Mouse (Mus musculus) MEL (cell line): Measurements from ENCODE around the gene Suox. TPM values are rescaled to one million over a fixed set of nuclear protein-coding genes. Genes with fewer than 3 reads are reported as not detected.

Experiments
- DNase-seq: peaks from one replicate; pipeline ENCODE4 v3.0.0; 2011; ENCODE audit warnings: low read depth, low spot score
- H3K27ac ChIP-seq: 2 replicates; pipeline ENCODE4 v1.5.1; 2012; ENCODE audit warnings: low read depth, mild to moderate bottlenecking, control low read depth, low read length, moderate library complexity; ENCODE audit not compliant: control insufficient read depth
- H3K27me3 ChIP-seq, 2 experiments: fragments of 150-350 bp in 1 of 2; sonication (generic) in 1 of 2; 2 replicates each; pipeline ENCODE4 v1.6.1; 2012; ENCODE audit warnings: low read length in 2 of 2, mild to moderate bottlenecking in 2 of 2, improper control_type of control experiment in 1 of 2, moderate library complexity in 1 of 2; ENCODE audit not compliant: insufficient read depth in 2 of 2, control insufficient read depth in 1 of 2
- H3K36me3 ChIP-seq, 2 experiments: 2 replicates each; pipeline ENCODE4 v1.6.1; 2012 to 2014; ENCODE audit warnings: low read length in 2 of 2, improper control_type of control experiment in 1 of 2, inconsistent platforms in 1 of 2, mild to moderate bottlenecking in 1 of 2; ENCODE audit not compliant: insufficient read depth in 2 of 2, control insufficient read depth in 1 of 2
- H3K4me1 ChIP-seq, 2 experiments: fragments of 150-350 bp in 1 of 2; sonication (generic) in 1 of 2; 2 replicates each; pipeline ENCODE4 v1.6.1; 2012; ENCODE audit warnings: low read length in 2 of 2, improper control_type of control experiment in 1 of 2, mild to moderate bottlenecking in 1 of 2; ENCODE audit not compliant: insufficient read depth in 2 of 2, control insufficient read depth in 1 of 2
- H3K4me3 ChIP-seq, 2 experiments: fragments of 150-350 bp in 1 of 2; sonication (generic) in 1 of 2; 2 replicates each; pipeline ENCODE4 v1.5.1; 2012; ENCODE audit warnings: low read depth in 2 of 2, low read length in 2 of 2, mild to moderate bottlenecking in 2 of 2, moderate library complexity in 2 of 2, control low read depth in 1 of 2, improper control_type of control experiment in 1 of 2; ENCODE audit not compliant: control insufficient read depth in 1 of 2, insufficient read depth in 1 of 2
- H3K79me2 ChIP-seq: 2 replicates; pipeline ENCODE4 v1.6.1; 2012; ENCODE audit warnings: mild to moderate bottlenecking, low read length, moderate library complexity; ENCODE audit not compliant: control insufficient read depth, poor library complexity, insufficient read depth
- H3K9ac ChIP-seq: 2 replicates; pipeline ENCODE4 v1.6.1; 2012; ENCODE audit warnings: low read depth, mild to moderate bottlenecking, control low read depth, low read length, moderate library complexity; ENCODE audit not compliant: control insufficient read depth, poor library complexity, severe bottlenecking
- H3K9me3 ChIP-seq: fragments of 150-350 bp; sonication (generic); replicated peaks from 2 replicates; pipeline ENCODE4 v1.6.1; 2012; ENCODE audit warnings: mild to moderate bottlenecking, low read length, improper control_type of control experiment, moderate library complexity; ENCODE audit not compliant: insufficient read depth
- CHD2 ChIP-seq: IDR thresholded peaks from 2 replicates; pipeline ENCODE4 v1.6.1; 2011; ENCODE audit warnings: low read length, improper control_type of control experiment
- CTCF ChIP-seq, 3 experiments: IDR thresholded peaks in 2 of 3; conservative IDR thresholded peaks in 1 of 3; 2 replicates each; pipeline ENCODE4 v1.5.1; 2011 to 2012; ENCODE audit warnings: low read length in 3 of 3, low read depth in 2 of 3, mild to moderate bottlenecking in 2 of 3, improper control_type of control experiment in 1 of 3, inconsistent platforms in 1 of 3, mixed read lengths in 1 of 3, moderate library complexity in 1 of 3; ENCODE audit not compliant: control insufficient read depth in 1 of 3, insufficient read depth in 1 of 3, poor library complexity in 1 of 3, severe bottlenecking in 1 of 3
- E2F4 ChIP-seq: IDR thresholded peaks from 2 replicates; pipeline ENCODE4 v1.6.1; 2011; ENCODE audit warnings: low read depth, low read length, improper control_type of control experiment, borderline replicate concordance
- EP300 ChIP-seq, 2 experiments: IDR thresholded peaks; 2 replicates each; pipeline ENCODE4 v1.6.1; 2011; ENCODE audit warnings: improper control_type of control experiment in 2 of 2, low read length in 2 of 2, low read depth in 1 of 2, mild to moderate bottlenecking in 1 of 2
- HCFC1 ChIP-seq: IDR thresholded peaks from 2 replicates; pipeline ENCODE4 v1.6.1; 2012; ENCODE audit warnings: low read depth, mild to moderate bottlenecking, inconsistent platforms, low read length, improper control_type of control experiment, moderate library complexity
- JUND ChIP-seq: IDR thresholded peaks from 2 replicates; pipeline ENCODE4 v1.6.1; 2011; ENCODE audit warnings: low read depth, mild to moderate bottlenecking, improper control_type of control experiment, low read length
- KAT2A ChIP-seq: conservative IDR thresholded peaks from 2 replicates; pipeline ENCODE4 v1.6.1; 2012; ENCODE audit warnings: low read depth, low read length, improper control_type of control experiment, inconsistent platforms
- MAFK ChIP-seq: IDR thresholded peaks from 2 replicates; pipeline ENCODE4 v1.6.1; 2011; ENCODE audit warnings: low read depth, mild to moderate bottlenecking, low read length, improper control_type of control experiment, borderline replicate concordance
- MXI1 ChIP-seq: IDR thresholded peaks from 2 replicates; pipeline ENCODE4 v1.6.1; 2011; ENCODE audit warnings: mild to moderate bottlenecking, low read depth, low read length, improper control_type of control experiment
- MYB ChIP-seq: IDR thresholded peaks from 2 replicates; pipeline ENCODE4 v1.6.1; 2011; ENCODE audit warnings: mild to moderate bottlenecking, low read depth, low read length, improper control_type of control experiment
- MYC ChIP-seq: IDR thresholded peaks from 2 replicates; pipeline ENCODE4 v1.6.1; 2011; ENCODE audit warnings: low read depth, mild to moderate bottlenecking, low read length, improper control_type of control experiment, moderate library complexity
- NELFE ChIP-seq: IDR thresholded peaks from 2 replicates; pipeline ENCODE4 v1.6.1; 2011; ENCODE audit warnings: low read depth, low read length, improper control_type of control experiment
- RCOR1 ChIP-seq: IDR thresholded peaks from 2 replicates; pipeline ENCODE4 v1.6.1; 2012; ENCODE audit warnings: low read depth, mild to moderate bottlenecking, inconsistent platforms, low read length, improper control_type of control experiment
- SIN3A ChIP-seq: IDR thresholded peaks from 2 replicates; pipeline ENCODE4 v1.6.1; 2012; ENCODE audit warnings: low read length, improper control_type of control experiment, inconsistent platforms
- SMC3 ChIP-seq: IDR thresholded peaks from 2 replicates; pipeline ENCODE4 v1.6.1; 2011; ENCODE audit warnings: low read depth, low read length, improper control_type of control experiment
- TBP ChIP-seq: IDR thresholded peaks from 2 replicates; pipeline ENCODE4 v1.8.0; 2011; ENCODE audit warnings: low read depth, low read length, improper control_type of control experiment
- TCF12 ChIP-seq: IDR thresholded peaks from 2 replicates; pipeline ENCODE4 v1.6.1; 2014; ENCODE audit warnings: low read depth, mild to moderate bottlenecking, inconsistent platforms, low read length, improper control_type of control experiment, moderate library complexity
- UBTF ChIP-seq: IDR thresholded peaks from 2 replicates; pipeline ENCODE4 v1.6.1; 2012; ENCODE audit warnings: low read depth, mild to moderate bottlenecking, inconsistent platforms, low read length, improper control_type of control experiment, moderate library complexity, borderline replicate concordance; ENCODE audit not compliant: insufficient read depth
- USF1 ChIP-seq: IDR thresholded peaks from 2 replicates; pipeline ENCODE4 v1.6.1; 2014; ENCODE audit warnings: low read depth, mild to moderate bottlenecking, inconsistent platforms, low read length, improper control_type of control experiment, moderate library complexity
- ZC3H11A ChIP-seq: IDR thresholded peaks from 2 replicates; pipeline ENCODE4 v1.6.1; 2012; ENCODE audit warnings: low read depth, mild to moderate bottlenecking, inconsistent platforms, low read length, improper control_type of control experiment
- ZKSCAN1 ChIP-seq: IDR thresholded peaks from 2 replicates; pipeline ENCODE4 v1.6.1; 2012; ENCODE audit warnings: low read depth, mild to moderate bottlenecking, inconsistent platforms, low read length, improper control_type of control experiment, moderate library complexity
- ZMIZ1 ChIP-seq: IDR thresholded peaks from 2 replicates; pipeline ENCODE4 v1.6.1; 2012; ENCODE audit warnings: low read depth, mild to moderate bottlenecking, inconsistent platforms, low read length, improper control_type of control experiment, moderate library complexity
- polyA plus RNA-seq, 2 experiments: library from polyadenylated mRNA; stranded (reverse) in 1 of 2; unstranded in 1 of 2; fragments of >175 nt in 1 of 2; fragments of >200 nt in 1 of 2; gene quantifications; 2 replicates each; pipeline versions ENCODE4 v1.2.1 to v1.2.4; 2012; ENCODE audit warnings: low replicate concordance in 2 of 2, low read depth in 1 of 2; ENCODE audit not compliant: insufficient read length in 2 of 2, insufficient read depth in 1 of 2, missing spikeins in 1 of 2
- total RNA-seq: library from RNA; depleted of rRNA; stranded (reverse); fragments of 300-350 nt; gene quantifications from 2 replicates; pipeline ENCODE4 v1.2.3, GENCODE M21; 2012

Gene Suox
- total and polyA plus RNA-seq, 3 experiments, result 4.7 to 7.2 TPM; not detected in 1

DNA sequence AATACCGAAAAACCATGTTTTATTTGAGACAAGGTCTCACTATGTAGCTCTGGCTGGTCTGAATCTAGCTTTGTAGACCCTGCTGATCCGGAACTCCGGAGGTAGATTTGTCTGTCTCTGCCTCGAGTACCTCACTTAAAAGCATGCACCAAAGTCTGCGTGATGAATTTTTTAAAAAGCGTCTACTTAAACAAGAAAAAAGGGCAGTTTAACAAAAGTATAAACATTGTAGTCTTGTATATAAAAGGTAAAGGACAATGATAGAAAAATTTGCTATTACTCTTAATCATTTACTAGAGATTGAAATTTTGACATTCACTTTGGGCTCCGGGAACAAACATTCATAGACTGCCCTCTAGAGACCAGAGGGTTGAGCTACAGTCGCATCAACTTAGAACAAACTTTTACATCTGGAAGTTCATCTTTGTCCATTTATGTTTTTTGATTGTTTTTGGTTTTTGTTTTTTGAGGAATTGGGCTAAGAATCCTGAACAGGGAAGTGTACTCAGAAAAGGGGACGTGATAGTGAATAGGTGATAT lies 666 bp upstream of the Suox start (continued):
- TF ChIP-seq MYC, result no peak
- TF ChIP-seq CHD2, result no peak

DNA sequence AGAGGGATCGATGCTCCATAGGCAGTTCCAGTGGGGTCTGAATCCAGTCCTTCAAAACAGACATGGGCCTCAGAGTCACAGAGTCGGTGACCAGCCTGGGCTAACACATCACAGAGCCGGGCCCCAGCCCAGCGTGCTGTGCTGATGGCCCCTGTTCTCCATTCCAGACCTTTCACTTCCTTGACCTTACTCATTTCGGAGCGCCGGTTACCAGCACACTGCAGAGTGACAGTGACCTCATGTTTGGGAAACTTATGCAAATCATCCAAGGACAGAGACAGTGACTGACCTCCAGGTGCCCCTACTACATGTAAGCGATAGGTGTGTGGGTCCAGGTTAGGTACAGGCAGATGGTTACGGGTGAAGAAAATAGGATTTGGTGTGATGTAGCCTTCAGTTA lies 2.7 kb downstream of the Suox start:
- no peaks in the 10 kb centered on the region for H3K79me2 ChIP-seq
- no peak for TF ChIP-seq USF1
- no peak for TF ChIP-seq MXI1
- TF ChIP-seq KAT2A, result no peak
- no peak for TF ChIP-seq RCOR1
- TF ChIP-seq SMC3, result no peak
- TF ChIP-seq CHD2, result no peak
- no peak for TF ChIP-seq MAFK
- no peak for TF ChIP-seq ZC3H11A
- TF ChIP-seq MYC, result no peak
- TF ChIP-seq SIN3A, result no peak
- TF ChIP-seq HCFC1, result no peak
- TF ChIP-seq NELFE, result no peak
- H3K4me1 ChIP-seq, result peaks cover 0 to 2% of the 10 kb centered on the region in 2 experiments; a peak in 1 of 4 replicates
- no peaks in the 10 kb centered on the region for H3K27me3 ChIP-seq
- no peak for DNase-seq
- H3K9me3 ChIP-seq, result no peaks in the 10 kb centered on the region
- H3K4me3 ChIP-seq, result no peak overlapping the region
- H3K27ac ChIP-seq, result no peak overlapping the region
- H3K9ac ChIP-seq, result no peak overlapping the region
- H3K36me3 ChIP-seq, result no peaks in the 10 kb centered on the region; a peak in 1 of 4 replicates

DNA sequence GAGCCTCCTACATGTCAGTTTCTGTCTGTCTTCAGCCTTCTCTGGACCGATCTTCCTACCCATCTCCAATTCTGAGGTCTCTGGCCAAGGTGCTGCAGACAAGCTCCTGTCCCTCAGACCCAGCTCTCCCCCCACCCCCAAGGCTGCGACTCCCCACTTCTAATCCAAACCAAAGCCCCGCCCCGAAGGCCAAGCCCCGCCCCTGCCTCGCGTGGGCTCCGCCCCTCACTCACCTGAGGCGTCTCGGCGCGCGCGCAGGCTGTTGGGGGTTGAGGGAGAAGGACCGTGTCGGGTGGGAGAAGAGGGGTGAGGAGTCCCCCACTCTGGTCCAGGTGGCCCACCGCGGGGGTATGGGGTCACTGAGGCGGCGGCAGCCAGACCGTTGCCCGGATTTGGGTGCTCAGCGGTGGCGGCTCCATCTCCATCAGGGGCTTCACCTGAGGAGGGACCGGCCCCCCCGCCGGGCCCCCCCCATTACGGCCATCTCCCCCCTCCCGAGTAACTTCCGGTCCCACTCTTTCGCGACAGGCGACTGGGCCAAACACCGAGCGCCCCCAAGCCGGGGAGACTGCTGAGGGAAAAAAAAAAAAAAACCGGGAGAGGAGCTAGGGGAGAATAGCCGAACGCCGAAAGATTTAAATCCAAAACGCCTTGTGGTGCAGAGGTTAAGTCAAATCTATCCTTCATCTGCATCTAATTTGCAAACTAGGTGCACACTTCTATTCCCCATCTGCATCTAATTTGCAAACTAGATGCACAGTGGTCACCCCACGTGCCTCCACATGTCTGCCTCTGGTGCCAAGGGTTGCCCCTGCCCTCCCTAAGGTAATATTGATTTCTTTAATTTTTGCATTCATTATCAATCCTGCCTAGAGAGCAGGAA lies 4.8 kb downstream of the Suox start:
- H3K79me2 ChIP-seq, result no peaks in the 10 kb centered on the region
- TF ChIP-seq NELFE (no peak), ZKSCAN1 (no peak), USF1 (no peak), CTCF (IDR thresholded peaks at IDR 0.05 in 2 of 3, conservative IDR thresholded peaks at IDR 0.05 in 1 of 3; ENCODE audit: control insufficient read depth in 1 of 3, insufficient read depth in 1 of 3, low read depth in 2 of 3, low read length in 3 of 3, poor library complexity in 1 of 3, severe bottlenecking in 1 of 3) (no peak), TCF12 (no peak), TBP (no peak), UBTF (no peak), EP300 (IDR thresholded peaks at IDR 0.05; ENCODE audit: low read depth in 1 of 2, low read length in 2 of 2) (no peak), ZMIZ1 (no peak), CHD2 (no peak), JUND (no peak), MYB (no peak), RCOR1 (no peak), E2F4 (no peak), SMC3 (no peak)
- no peaks in the 10 kb centered on the region for H3K27me3 ChIP-seq
- H3K36me3 ChIP-seq, result peaks cover 0 to 15% of the 10 kb centered on the region in 2 experiments; a peak in 2 of 4 replicates
- H3K4me1 ChIP-seq, result peaks cover 4 to 6% of the 10 kb centered on the region in 2 experiments
- DNase-seq, result no peak
- H3K9me3 ChIP-seq, result no peaks in the 10 kb centered on the region
- no peak overlapping the region for H3K4me3 ChIP-seq
- no peak overlapping the region for H3K9ac ChIP-seq
- H3K27ac ChIP-seq, result no peak overlapping the region
